ENCODE assay signal across 8 mouse cellular contexts in genomic region chr19:41895460-41896318, GRCm38 (mm10). TPM values are rescaled to one million over a fixed set of nuclear protein-coding genes. Genes with fewer than 3 reads are reported as not detected.
DNase-seq lines count a peak whose midpoint lies in the region; ATAC-seq and TF ChIP-seq lines count a peak whose summit lies in the region.

TSS of gene Rrp12 (minus strand) at chr19:41896173.

- H3K9me3 ChIP-seq in embryonic facial prominence, embryonic 15.5 days (replicated peaks), result no peaks in the 10 kb centered on the region
- H3K9me3 ChIP-seq in heart, embryonic 10.5 days, result no peaks in the 10 kb centered on the region
- no peaks in the 10 kb centered on the region for H3K9me3 ChIP-seq in kidney, embryonic 15.5 days (replicated peaks)

- peaks cover 5% of the 10 kb centered on the region; the same call in 1 of the 2 replicates for H3K4me1 ChIP-seq in bone marrow, adult 2 months (ENCODE audit: control insufficient read depth, insufficient read depth, low read length)
- peaks cover 17% of the 10 kb centered on the region for H3K4me1 ChIP-seq in embryonic facial prominence, embryonic 15.5 days
- peaks cover 11% of the 10 kb centered on the region for H3K4me1 ChIP-seq in heart, embryonic 10.5 days
- H3K4me1 ChIP-seq in kidney, embryonic 15.5 days, result peaks cover 16% of the 10 kb centered on the region

- peaks cover 6% of the 10 kb centered on the region for H3K36me3 ChIP-seq in embryonic facial prominence, embryonic 15.5 days
- peaks cover 14% of the 10 kb centered on the region for H3K36me3 ChIP-seq in heart, embryonic 10.5 days
- H3K36me3 ChIP-seq in kidney, embryonic 15.5 days, result peaks cover 15% of the 10 kb centered on the region

- peak; percentile 89 for DNase-seq in A20 (ENCODE audit: low read depth, low spot score)
- peak; percentile 93 for DNase-seq in heart, embryonic 10.5 days (ENCODE audit: low spot score)
- DNase-seq in liver, result peak; percentile 70
- DNase-seq in spleen, postnatal 4 days (ENCODE audit: low spot score in 2 of 2), result peak; percentile 71 to 81

- H3K4me3 ChIP-seq in bone marrow, adult 2 months (replicated peaks; ENCODE audit: control insufficient read depth, low read depth, low read length), result peak within 1 kb of the TSS; percentile 86
- H3K4me3 ChIP-seq in embryonic facial prominence, embryonic 15.5 days (replicated peaks), result peak within 1 kb of the TSS; percentile 71
- peak within 1 kb of the TSS; percentile 87 for H3K4me3 ChIP-seq in heart, embryonic 10.5 days
- peak within 1 kb of the TSS; percentile 96 for H3K4me3 ChIP-seq in kidney, embryonic 15.5 days (replicated peaks)

- under 1% methylated on average over 46 of the region's 46 CpGs for WGBS in bone marrow, adult 2 months
- under 1% methylated on average over 46 of the region's 46 CpGs for WGBS in embryonic facial prominence, embryonic 15.5 days
- WGBS in heart, embryonic 10.5 days, result under 1% methylated on average over 46 of the region's 46 CpGs
- 1% methylated on average over 46 of the region's 46 CpGs for WGBS in kidney, embryonic 15.5 days

- no peak for TF ChIP-seq CTCF in bone marrow, adult 2 months (IDR thresholded peaks at IDR 0.05; ENCODE audit: control insufficient read depth, insufficient read depth, low read length)

- peak within 1 kb of the TSS; percentile 78 for H3K4me2 ChIP-seq in embryonic facial prominence, embryonic 15.5 days (replicated peaks)
- peak within 1 kb of the TSS; percentile 83 for H3K4me2 ChIP-seq in kidney, embryonic 15.5 days

- peak; percentile 89 for ATAC-seq in embryonic facial prominence, embryonic 15.5 days (ENCODE audit: insufficient number of reproducible peaks, low FRiP score, low TSS enrichment, low read depth)
- peak; percentile 94 for ATAC-seq in kidney, embryonic 15.5 days (replicated peaks; ENCODE audit: low FRiP score)
- peak; percentile 79 for ATAC-seq in monocyte, adult 5-6 weeks (replicated peaks; ENCODE audit: insufficient number of reproducible peaks, low FRiP score, low TSS enrichment, poor library complexity, severe bottlenecking)

- H3K27ac ChIP-seq in bone marrow, adult 2 months (ENCODE audit: control insufficient read depth, insufficient read depth, low read depth, low read length, poor library complexity), result peak within 1 kb of the TSS; percentile 62
- H3K27ac ChIP-seq in embryonic facial prominence, embryonic 15.5 days (replicated peaks), result no peak within 1 kb of the TSS
- H3K27ac ChIP-seq in heart, embryonic 10.5 days, result peak within 1 kb of the TSS; percentile 77
- 0 out of 2 replicates have a peak within 1 kb of the TSS, but pooled peaks have one; percentile 3 for H3K27ac ChIP-seq in kidney, embryonic 15.5 days

- no peaks in the 10 kb centered on the region for H3K27me3 ChIP-seq in embryonic facial prominence, embryonic 15.5 days
- no peaks in the 10 kb centered on the region for H3K27me3 ChIP-seq in heart, embryonic 10.5 days (ENCODE audit: insufficient read depth, poor library complexity, severe bottlenecking)
- no peaks in the 10 kb centered on the region for H3K27me3 ChIP-seq in kidney, embryonic 15.5 days

- H3K9ac ChIP-seq in embryonic facial prominence, embryonic 15.5 days, result peak within 1 kb of the TSS; percentile 41
- H3K9ac ChIP-seq in kidney, embryonic 15.5 days, result peak within 1 kb of the TSS; percentile 52

- 0 out of 2 replicates have a peak, but pooled peaks have one; percentile 34 for TF ChIP-seq POLR2A in bone marrow, adult 2 months (IDR thresholded peaks at IDR 0.05; ENCODE audit: borderline replicate concordance, control insufficient read depth, low read depth, low read length)

RNA-seq across cellular contexts. Expression of gene Rrp12, which starts in this region (rescaled TPM):
- 5.8 and 12.5 TPM in 2 replicates for polyA plus RNA-seq in bone marrow, adult 2 months (2011; ENCODE audit: insufficient read depth, insufficient read length, low replicate concordance, missing spikeins)
- 16.1 and 16.7 TPM in 2 replicates for polyA plus RNA-seq in embryonic facial prominence, embryonic 15.5 days (2015; fragmentation: Nextera tagmentation; extraction: Ambion mirVana)
- 25.1 and 25.8 TPM in 2 replicates for polyA plus RNA-seq in heart, embryonic 10.5 days (2016; fragmentation: Nextera tagmentation; extraction: Ambion mirVana)
- 17.8 and 18.8 TPM in 2 replicates for polyA plus RNA-seq in kidney, embryonic 15.5 days (2015; fragmentation: Nextera tagmentation; extraction: Ambion mirVana)
- 5.1 to 7.7 TPM (median 7.6 TPM) in 3 replicates for total RNA-seq in monocyte, adult 5-6 weeks (2017)
